Mouse (Mus musculus) cerebellum, postnatal 14 days (tissue): ENCODE measurements around the gene E130311K13Rik.

ENCODE experiments used
- DNase-seq, 2 experiments: peaks; one replicate each; pipeline ENCODE4 v3.0.0; 2021; ENCODE audit warnings: mixed read lengths in 2 of 2

The E130311K13Rik gene

GRCm38 (mm10) chr3:63893677-63894076 lies 35.6 kb downstream of the E130311K13Rik start:
- no peak for DNase-seq

- no peak for DNase-seq
Observed at GRCm38 (mm10) chr3:63892154-63892553, 37.1 kb downstream of the E130311K13Rik start.

- DNase-seq: no peak
Observed at GRCm38 (mm10) chr3:63881065-63881464, 48.2 kb downstream of the E130311K13Rik start.

DNA sequence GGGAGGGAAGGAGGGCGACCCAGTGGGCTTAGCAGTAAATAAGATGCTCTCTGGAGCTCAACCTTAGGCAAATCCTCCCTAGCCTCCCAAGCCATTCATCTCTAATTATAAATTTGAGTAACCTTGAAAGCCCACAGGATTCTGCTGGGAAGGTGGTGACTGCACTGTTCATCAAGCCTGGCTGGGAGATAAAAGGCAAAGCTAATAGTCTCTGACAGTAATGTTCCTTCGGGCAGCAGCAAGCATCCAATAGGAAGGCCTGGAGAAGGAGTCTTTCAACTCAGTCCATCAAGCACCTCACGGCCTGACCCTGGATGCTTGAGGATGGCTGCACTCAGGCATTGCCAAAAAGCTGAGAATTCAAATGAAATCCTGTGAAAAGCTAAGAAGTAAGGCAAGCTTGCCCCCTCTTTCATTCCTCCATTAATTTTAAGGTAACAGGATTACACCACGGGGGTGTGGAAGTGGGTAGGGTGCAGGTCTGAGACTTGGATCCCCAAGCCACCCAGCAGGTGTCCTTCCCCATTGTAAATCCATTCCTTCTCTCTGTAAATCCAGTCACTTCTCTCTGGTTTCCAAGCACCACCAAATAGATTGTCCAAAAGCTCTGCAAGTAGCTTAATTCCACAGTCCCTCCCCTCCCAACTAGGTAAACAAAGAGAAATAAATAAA lies 50.1 kb downstream of the E130311K13Rik start:
- no peak for DNase-seq

DNA sequence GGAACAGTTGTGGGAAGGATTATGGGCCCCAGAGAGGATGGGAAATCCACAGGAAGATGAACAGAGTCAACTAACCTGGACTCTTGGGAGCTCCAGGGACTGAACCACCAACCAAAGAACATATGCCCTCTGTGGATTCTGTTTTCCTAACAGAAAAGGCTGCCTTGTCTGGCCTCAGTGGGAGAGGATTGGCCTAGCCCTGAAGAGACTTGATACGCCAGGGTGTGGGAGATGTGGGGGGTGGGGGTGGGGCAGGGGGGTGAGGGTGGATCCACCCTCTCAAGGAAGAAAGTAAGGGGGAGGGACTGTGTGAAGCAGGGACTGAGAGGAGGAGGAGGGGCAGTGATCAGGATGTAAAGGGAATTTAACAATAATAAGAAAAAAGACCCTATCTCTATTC lies 56.5 kb downstream of the E130311K13Rik start:
- no peak for DNase-seq

GRCm38 (mm10) chr3:63871249-63871648 lies 58.0 kb downstream of the E130311K13Rik start:
- DNase-seq: no peak

DNA sequence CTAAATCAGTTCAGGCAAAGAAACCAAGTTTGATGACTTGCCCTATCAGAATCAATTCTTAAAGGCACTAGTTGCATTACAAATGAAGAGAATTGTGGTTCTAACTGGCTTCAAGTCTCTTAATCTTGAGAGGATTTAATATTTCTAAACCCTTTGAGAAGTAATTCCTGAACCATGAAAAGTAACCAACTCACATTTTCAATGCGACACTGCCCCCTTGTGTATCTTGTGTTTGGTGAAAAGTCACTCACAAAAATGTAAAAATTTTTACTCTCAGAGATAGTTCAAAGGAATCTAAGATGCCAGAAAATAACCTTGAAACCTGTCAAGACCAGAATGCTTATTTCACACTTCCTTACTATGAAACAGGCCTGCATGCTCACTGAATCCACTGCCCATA lies 61.0 kb downstream of the E130311K13Rik start:
- DNase-seq: peak; percentile 65 to 75

DNA sequence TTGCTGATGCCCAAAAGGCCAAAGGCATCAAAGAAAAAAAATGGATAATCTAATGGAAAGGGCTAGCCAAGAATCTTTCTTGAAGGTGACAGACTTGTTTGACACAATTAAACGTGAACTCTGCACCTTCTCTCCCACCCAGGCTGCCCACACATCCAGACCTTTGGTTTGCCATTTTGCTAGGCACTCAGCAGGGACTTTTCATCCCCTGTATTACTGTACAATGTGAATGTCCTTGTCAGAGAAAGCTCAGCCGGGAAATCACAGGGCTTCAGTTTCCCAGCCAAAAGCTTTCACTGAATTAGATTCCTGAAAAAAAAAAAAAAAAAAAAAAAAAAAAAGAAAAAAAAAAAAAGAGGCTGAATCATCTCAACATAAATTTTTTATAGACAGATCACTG lies 64.2 kb downstream of the E130311K13Rik start:
- no peak for DNase-seq
